Mouse (Mus musculus) forebrain, embryonic 15.5 days (tissue): ENCODE measurements around the gene Mapk3. TPM values are rescaled to one million over a fixed set of nuclear protein-coding genes. Genes with fewer than 3 reads are reported as not detected.

Experiments used
- ATAC-seq: fragments of 200-750 bp; cut with Nextera tagmentation; replicated peaks from 2 replicates; pipeline ENCODE4 v1.8.0; 2017; ENCODE audit warnings: mild to moderate bottlenecking, moderate TSS enrichment, moderate library complexity
- H3K27ac ChIP-seq: fragments of 300-500 bp; sonication (generic); replicated peaks from 2 replicates; pipeline ENCODE4 v1.5.1; 2015; ENCODE audit warnings: mild to moderate bottlenecking, inconsistent platforms
- H3K27me3 ChIP-seq: fragments of 300-500 bp; sonication (generic); 2 replicates; pipeline ENCODE4 v1.6.1; 2015; ENCODE audit warnings: inconsistent platforms
- H3K36me3 ChIP-seq: fragments of 300-500 bp; sonication (generic); 2 replicates; pipeline ENCODE4 v1.6.1; 2015; ENCODE audit warnings: mild to moderate bottlenecking, inconsistent platforms
- H3K4me1 ChIP-seq: fragments of 300-500 bp; sonication (generic); 2 replicates; pipeline ENCODE4 v1.6.1; 2015; ENCODE audit warnings: inconsistent platforms
- H3K4me2 ChIP-seq: fragments of 300-500 bp; sonication (generic); replicated peaks from 2 replicates; pipeline ENCODE4 v1.6.1; 2015; ENCODE audit warnings: mild to moderate bottlenecking, inconsistent platforms
- H3K4me3 ChIP-seq: fragments of 300-500 bp; sonication (generic); 2 replicates; pipeline ENCODE4 v1.5.1; 2015; ENCODE audit warnings: mild to moderate bottlenecking, inconsistent platforms
- H3K9ac ChIP-seq: fragments of 300-500 bp; sonication (generic); replicated peaks from 2 replicates; pipeline ENCODE4 v1.6.1; 2015; ENCODE audit warnings: mild to moderate bottlenecking, inconsistent platforms
- H3K9me3 ChIP-seq: fragments of 300-500 bp; sonication (generic); 2 replicates; pipeline ENCODE4 v1.6.1; 2016; ENCODE audit warnings: inconsistent platforms
- WGBS: fragments of 180-500 bp; shearing (Covaris S2); methylation state at CpG from one replicate; pipeline ENCODE4 v1.1.7; 2015; ENCODE audit warnings: mixed read lengths; 5-methylcytosine and 5-hydroxymethylcytosine counted together
- polyA plus RNA-seq: library from polyadenylated mRNA; unstranded; fragments of >200 nt; fragmentation: Nextera tagmentation; extraction: Ambion mirVana; gene quantifications from 2 replicates; pipeline ENCODE4 v1.2.1, GENCODE M21; 2015

The Mapk3 gene
- polyA plus RNA-seq, 1 experiment from 2014 or later: 101 TPM

- no peaks in the 10 kb centered on the region for H3K27me3 ChIP-seq
- H3K36me3 ChIP-seq: peaks cover 24% of the 10 kb centered on the region
- peak overlapping the region; percentile 72 for H3K9ac ChIP-seq
- 1% methylated on average over 37 of the region's 38 CpGs for WGBS
- ATAC-seq: peak; percentile 92
- H3K4me2 ChIP-seq: peak overlapping the region; percentile 88
- peak overlapping the region; percentile 93 for H3K27ac ChIP-seq
- no peaks in the 10 kb centered on the region for H3K9me3 ChIP-seq
- peak overlapping the region; percentile 58 for H3K4me3 ChIP-seq
- H3K4me1 ChIP-seq: peaks cover 37% of the 10 kb centered on the region
Observed at GRCm38 (mm10) chr7:126799468-126800268, 40.3 kb downstream of the Mapk3 start.

GRCm38 (mm10) chr7:126800269-126801056 lies 41.1 kb downstream of the Mapk3 start:
- Histone ChIP-seq H3K9me3 (no peaks in the 10 kb centered on the region), H3K27me3 (no peaks in the 10 kb centered on the region), H3K4me2 (peak overlapping the region; percentile 88), H3K27ac (peak overlapping the region; percentile 93), H3K36me3 (peaks cover 20% of the 10 kb centered on the region; the same call in 1 of the 2 replicates), H3K9ac (peak overlapping the region; percentile 72), H3K4me3 (peak overlapping the region; percentile 58), H3K4me1 (peaks cover 37% of the 10 kb centered on the region)
- WGBS: 29% methylated on average over 5 of the region's 5 CpGs
- no peak for ATAC-seq

GRCm38 (mm10) chr7:126801057-126801422 lies 41.6 kb downstream of the Mapk3 start:
- no peak overlapping the region for H3K4me2 ChIP-seq
- H3K27ac ChIP-seq: no peak overlapping the region
- ATAC-seq: no peak
- H3K9ac ChIP-seq: no peak overlapping the region
- no peaks in the 10 kb centered on the region for H3K27me3 ChIP-seq
- peaks cover 36% of the 10 kb centered on the region for H3K4me1 ChIP-seq
- no peak overlapping the region for H3K4me3 ChIP-seq
- H3K36me3 ChIP-seq: peaks cover 14% of the 10 kb centered on the region; the same call in 1 of the 2 replicates
- WGBS: 95% methylated on average over 16 of the region's 16 CpGs
- H3K9me3 ChIP-seq: no peaks in the 10 kb centered on the region

- H3K4me2 ChIP-seq: no peak overlapping the region
- 86% methylated on average over 11 of the region's 11 CpGs for WGBS
- H3K9me3 ChIP-seq: no peaks in the 10 kb centered on the region
- peaks cover 24% of the 10 kb centered on the region for H3K4me1 ChIP-seq
- H3K4me3 ChIP-seq: no peak overlapping the region
- no peak overlapping the region for H3K27ac ChIP-seq
- ATAC-seq: no peak
- H3K27me3 ChIP-seq: no peaks in the 10 kb centered on the region
- H3K36me3 ChIP-seq: peaks cover 4% of the 10 kb centered on the region; the same call in 1 of the 2 replicates
- no peak overlapping the region for H3K9ac ChIP-seq
Observed at GRCm38 (mm10) chr7:126802134-126802889, 42.9 kb downstream of the Mapk3 start.

GRCm38 (mm10) chr7:126803181-126803580 lies 43.8 kb downstream of the Mapk3 start:
- ATAC-seq: no peak
- Histone ChIP-seq H3K4me1 (peaks cover 24% of the 10 kb centered on the region), H3K27ac (no peak overlapping the region), H3K4me2 (no peak overlapping the region), H3K4me3 (no peak overlapping the region), H3K9ac (no peak overlapping the region), H3K27me3 (no peaks in the 10 kb centered on the region), H3K9me3 (no peaks in the 10 kb centered on the region), H3K36me3 (peaks cover 4% of the 10 kb centered on the region; the same call in 1 of the 2 replicates)
- WGBS: 95% methylated on average over 6 of the region's 6 CpGs

GRCm38 (mm10) chr7:126803751-126804150 lies 44.4 kb downstream of the Mapk3 start:
- ATAC-seq: no peak
- Histone ChIP-seq H3K9ac (no peak overlapping the region), H3K4me2 (no peak overlapping the region), H3K27ac (no peak overlapping the region), H3K9me3 (no peaks in the 10 kb centered on the region), H3K36me3 (peaks cover 4% of the 10 kb centered on the region; the same call in 1 of the 2 replicates), H3K27me3 (no peaks in the 10 kb centered on the region), H3K4me3 (no peak overlapping the region), H3K4me1 (peaks cover 26% of the 10 kb centered on the region)

- no peak for ATAC-seq
- Histone ChIP-seq H3K27me3 (no peaks in the 10 kb centered on the region), H3K9ac (no peak overlapping the region), H3K4me2 (no peak overlapping the region), H3K27ac (no peak overlapping the region), H3K9me3 (no peaks in the 10 kb centered on the region), H3K4me1 (peaks cover 22% of the 10 kb centered on the region), H3K36me3 (peaks cover 4% of the 10 kb centered on the region; the same call in 1 of the 2 replicates), H3K4me3 (no peak overlapping the region)
- 75% methylated on average over 6 of the region's 6 CpGs for WGBS
Observed at GRCm38 (mm10) chr7:126806956-126807355, 47.6 kb downstream of the Mapk3 start.

GRCm38 (mm10) chr7:126807405-126807804 lies 48.0 kb downstream of the Mapk3 start:
- no peak for ATAC-seq
- Histone ChIP-seq H3K36me3 (peaks cover 4% of the 10 kb centered on the region; the same call in 1 of the 2 replicates), H3K9ac (peak overlapping the region; percentile 92; the same call in 1 of the 2 replicates), H3K4me1 (peaks cover 22% of the 10 kb centered on the region), H3K4me2 (peak overlapping the region; percentile 90; the same call in 1 of the 2 replicates), H3K27me3 (no peaks in the 10 kb centered on the region), H3K9me3 (no peaks in the 10 kb centered on the region), H3K27ac (no peak overlapping the region), H3K4me3 (peak overlapping the region; percentile 96; the same call in 1 of the 2 replicates)
- 67% methylated on average over 4 of the region's 4 CpGs for WGBS

- 1% methylated on average over 43 of the region's 43 CpGs for WGBS
- peak; percentile 96 for ATAC-seq
- H3K27me3 ChIP-seq: no peaks in the 10 kb centered on the region
- peaks cover 4% of the 10 kb centered on the region; the same call in 1 of the 2 replicates for H3K36me3 ChIP-seq
- H3K9me3 ChIP-seq: no peaks in the 10 kb centered on the region
- H3K27ac ChIP-seq: peak overlapping the region; percentile 79
- H3K4me2 ChIP-seq: peak overlapping the region; percentile 90
- peak overlapping the region; percentile 96 for H3K4me3 ChIP-seq
- peaks cover 22% of the 10 kb centered on the region for H3K4me1 ChIP-seq
- H3K9ac ChIP-seq: peak overlapping the region; percentile 92
Observed at GRCm38 (mm10) chr7:126808703-126809455, 49.5 kb downstream of the Mapk3 start.

GRCm38 (mm10) chr7:126809723-126810369 lies 50.4 kb downstream of the Mapk3 start:
- Histone ChIP-seq H3K27me3 (no peaks in the 10 kb centered on the region), H3K4me3 (no peak overlapping the region), H3K36me3 (peaks cover 4% of the 10 kb centered on the region; the same call in 1 of the 2 replicates), H3K9me3 (no peaks in the 10 kb centered on the region), H3K4me2 (peak overlapping the region; percentile 90; the same call in 1 of the 2 replicates), H3K9ac (peak overlapping the region; percentile 92; the same call in 1 of the 2 replicates), H3K27ac (no peak overlapping the region), H3K4me1 (peaks cover 22% of the 10 kb centered on the region)
- no peak for ATAC-seq
- 67% methylated on average over 5 of the region's 5 CpGs for WGBS
